Mouse (Mus musculus): ENCODE measurements at regions not wholly inside any gene's neighbourhood (a gene's known extent, or its start where the extent isn't known, plus 50 kb on each side); places are given as distances from the start of the nearest gene placed in this dataset.

GRCm38 (mm10) chr17:94165305-94165860 lies 584.4 kb downstream of the Mettl4 start:
- no peak for DNase-seq (ENCODE audit: low spot score in 2 of 2)

GRCm38 (mm10) chr17:94144298-94144697 lies 605.5 kb downstream of the Mettl4 start:
- no peak for DNase-seq (ENCODE audit: low spot score in 2 of 2)

DNA sequence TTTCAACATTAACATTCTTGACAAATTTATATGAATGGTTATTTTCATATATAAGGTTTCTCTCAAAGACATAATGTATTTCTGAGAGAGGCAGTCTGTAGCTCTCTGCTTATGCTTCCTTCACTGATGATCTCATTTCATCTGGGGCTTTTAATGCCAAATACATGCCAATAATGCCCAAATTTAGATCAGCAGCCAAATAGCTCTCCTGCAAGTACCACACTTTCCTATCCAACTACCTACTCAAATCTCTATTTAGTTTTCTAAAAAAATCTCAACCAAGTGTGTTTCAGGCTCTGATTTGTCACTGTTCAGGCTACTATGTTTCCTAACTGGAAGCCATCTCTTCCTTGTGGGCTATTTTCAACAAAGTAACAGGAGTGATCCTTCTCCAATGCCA lies 616.6 kb downstream of the Mettl4 start:
- DNase-seq (ENCODE audit: low spot score in 2 of 2) = peak in 1 of 2 experiments; percentile 46

- DNase-seq (ENCODE audit: low spot score in 2 of 2) = no peak
These were observed 655.7 kb downstream of the Mettl4 start for GRCm38 (mm10) chr17:94093984-94094660.

- DNase-seq (ENCODE audit: low spot score in 2 of 2) = no peak
These were observed 695.3 kb downstream of the Mettl4 start for GRCm38 (mm10) chr17:94054436-94055060.

- DNase-seq (ENCODE audit: low spot score in 2 of 2) = no peak
These were observed 701.3 kb downstream of the Mettl4 start for GRCm38 (mm10) chr17:94048475-94048874.

DNA sequence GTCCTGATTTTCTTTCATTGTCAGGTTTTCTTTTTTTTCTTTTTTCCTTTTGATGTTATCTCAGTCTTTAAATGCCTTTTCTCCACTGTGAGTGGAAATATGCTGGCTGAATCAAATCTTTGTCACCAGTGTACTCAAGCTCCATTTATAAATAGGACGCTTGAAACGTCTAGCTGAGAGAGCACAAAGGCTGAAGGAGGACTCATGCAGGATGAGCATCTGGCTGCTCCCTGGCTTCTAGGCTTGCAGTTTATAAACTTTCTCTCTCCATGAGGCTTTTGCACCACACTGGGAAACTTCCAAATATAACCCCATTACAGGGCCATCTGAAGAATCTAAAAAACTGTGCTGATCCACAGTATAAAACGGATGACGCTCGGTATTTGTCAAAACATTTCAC lies 711.6 kb downstream of the Mettl4 start:
- peak; percentile 2 to 19 for DNase-seq (ENCODE audit: low spot score in 2 of 2)

- no peak for DNase-seq (ENCODE audit: low spot score in 2 of 2)
These were observed 737.4 kb downstream of the Mettl4 start for GRCm38 (mm10) chr17:94012386-94012785.

GRCm38 (mm10) chr17:94002095-94002494 lies 747.7 kb downstream of the Mettl4 start:
- DNase-seq (ENCODE audit: low spot score in 2 of 2) = peak in 1 of 2 experiments; percentile 7

- no peak for DNase-seq (ENCODE audit: low spot score in 2 of 2)
These were observed 748.3 kb downstream of the Mettl4 start for GRCm38 (mm10) chr17:94001515-94001914.

- no peak for DNase-seq (ENCODE audit: low spot score in 2 of 2)
These were observed 762.9 kb downstream of the Mettl4 start for GRCm38 (mm10) chr17:93986932-93987331.
